Mouse (Mus musculus) forebrain, embryonic 12.5 days (tissue): ENCODE measurements around the gene Tssk1. TPM values are rescaled to one million over a fixed set of nuclear protein-coding genes. Genes with fewer than 3 reads are reported as not detected.

Source experiments
- ATAC-seq: fragments of 200-750 bp; cut with Nextera tagmentation; 2 replicates; pipeline ENCODE4 v1.8.0; 2017; ENCODE audit warnings: moderate TSS enrichment; ENCODE audit not compliant: low FRiP score
- H3K27ac ChIP-seq: fragments of 300-500 bp; sonication (generic); 2 replicates; pipeline ENCODE4 v1.5.1; 2016; ENCODE audit warnings: mild to moderate bottlenecking
- H3K27me3 ChIP-seq: fragments of 300-500 bp; sonication (generic); 2 replicates; pipeline ENCODE4 v1.6.1; 2016; ENCODE audit warnings: mild to moderate bottlenecking
- H3K36me3 ChIP-seq: fragments of 300-500 bp; sonication (generic); replicated peaks from 2 replicates; pipeline ENCODE4 v1.6.1; 2016; ENCODE audit warnings: mild to moderate bottlenecking
- H3K4me1 ChIP-seq: fragments of 300-500 bp; sonication (generic); 2 replicates; pipeline ENCODE4 v1.6.1; 2016
- H3K4me2 ChIP-seq: fragments of 300-500 bp; sonication (generic); 2 replicates; pipeline ENCODE4 v1.6.1; 2016; ENCODE audit warnings: mild to moderate bottlenecking, moderate library complexity
- H3K4me3 ChIP-seq: fragments of 300-500 bp; sonication (generic); replicated peaks from 2 replicates; pipeline ENCODE4 v1.5.1; 2016; ENCODE audit warnings: mild to moderate bottlenecking
- H3K9ac ChIP-seq: fragments of 300-500 bp; sonication (generic); 2 replicates; pipeline ENCODE4 v1.6.1; 2016; ENCODE audit warnings: mild to moderate bottlenecking
- H3K9me3 ChIP-seq: fragments of 300-500 bp; sonication (generic); 2 replicates; pipeline ENCODE4 v1.6.1; 2016
- WGBS: fragments of 180-500 bp; shearing (Covaris S2); methylation state at CpG from one replicate; pipeline ENCODE4 v1.1.7; 2016; 5-methylcytosine and 5-hydroxymethylcytosine counted together
- polyA plus RNA-seq: library from polyadenylated mRNA; unstranded; fragments of >200 nt; fragmentation: Nextera tagmentation; extraction: Ambion mirVana; gene quantifications from 2 replicates; pipeline ENCODE4 v1.2.1, GENCODE M21; 2016

The Tssk1 gene
- polyA plus RNA-seq, 1 experiment from 2014 or later = not detected

GRCm38 (mm10) chr16:17875174-17875573 lies 18.8 kb upstream of the Tssk1 start:
- Histone ChIP-seq H3K27me3 (no peaks in the 10 kb centered on the region), H3K9me3 (no peaks in the 10 kb centered on the region), H3K27ac (no peak overlapping the region), H3K9ac (no peak overlapping the region), H3K4me1 (peaks cover 6% of the 10 kb centered on the region; the same call in 1 of the 2 replicates), H3K4me2 (no peak overlapping the region), H3K4me3 (no peak overlapping the region), H3K36me3 (peaks cover 37% of the 10 kb centered on the region)
- 94% methylated on average over 4 of the region's 4 CpGs for WGBS
- no peak for ATAC-seq

GRCm38 (mm10) chr16:17876096-17876495 lies 17.9 kb upstream of the Tssk1 start:
- Histone ChIP-seq H3K36me3 (peaks cover 30% of the 10 kb centered on the region), H3K4me1 (peaks cover 6% of the 10 kb centered on the region; the same call in 1 of the 2 replicates), H3K9me3 (no peaks in the 10 kb centered on the region), H3K4me3 (no peak overlapping the region), H3K9ac (no peak overlapping the region), H3K27ac (no peak overlapping the region), H3K27me3 (no peaks in the 10 kb centered on the region), H3K4me2 (no peak overlapping the region)
- no peak for ATAC-seq
- WGBS = 96% methylated on average over 1 of the region's 1 CpGs

GRCm38 (mm10) chr16:17879571-17879970 lies 14.5 kb upstream of the Tssk1 start:
- Histone ChIP-seq H3K4me3 (no peak overlapping the region), H3K27me3 (no peaks in the 10 kb centered on the region), H3K4me2 (no peak overlapping the region), H3K9me3 (no peaks in the 10 kb centered on the region), H3K36me3 (peaks cover 23% of the 10 kb centered on the region), H3K9ac (no peak overlapping the region), H3K27ac (no peak overlapping the region), H3K4me1 (no peaks in the 10 kb centered on the region)
- ATAC-seq = no peak
- WGBS = 94% methylated on average over 4 of the region's 4 CpGs

- H3K27ac ChIP-seq = no peak overlapping the region
- H3K9me3 ChIP-seq = no peaks in the 10 kb centered on the region
- H3K4me1 ChIP-seq = peaks cover 12% of the 10 kb centered on the region
- no peak overlapping the region for H3K4me3 ChIP-seq
- no peak for ATAC-seq
- no peak overlapping the region for H3K4me2 ChIP-seq
- H3K9ac ChIP-seq = no peak overlapping the region
- H3K36me3 ChIP-seq = peaks cover 30% of the 10 kb centered on the region
- H3K27me3 ChIP-seq = no peaks in the 10 kb centered on the region
These were observed 11.8 kb upstream of the Tssk1 start for GRCm38 (mm10) chr16:17882196-17882595.

GRCm38 (mm10) chr16:17884116-17884515 lies 9.9 kb upstream of the Tssk1 start:
- Histone ChIP-seq H3K4me2 (no peak overlapping the region), H3K4me1 (peaks cover 12% of the 10 kb centered on the region), H3K9me3 (no peaks in the 10 kb centered on the region), H3K27me3 (no peaks in the 10 kb centered on the region), H3K4me3 (no peak overlapping the region), H3K9ac (no peak overlapping the region), H3K27ac (no peak overlapping the region), H3K36me3 (peaks cover 30% of the 10 kb centered on the region)
- no peak for ATAC-seq
- WGBS = 97% methylated on average over 6 of the region's 6 CpGs

- Histone ChIP-seq H3K27ac (no peak overlapping the region), H3K36me3 (peaks cover 4% of the 10 kb centered on the region; the same call in 1 of the 2 replicates), H3K9ac (peak overlapping the region; percentile 98), H3K4me1 (peaks cover 34% of the 10 kb centered on the region), H3K4me3 (peak overlapping the region; percentile 93), H3K9me3 (no peaks in the 10 kb centered on the region), H3K4me2 (peak overlapping the region; percentile 82), H3K27me3 (no peaks in the 10 kb centered on the region)
- WGBS = 82% methylated on average over 6 of the region's 6 CpGs
- ATAC-seq = no peak
These were observed 4.2 kb upstream of the Tssk1 start for GRCm38 (mm10) chr16:17889689-17890341.

GRCm38 (mm10) chr16:17890342-17890727 lies 3.7 kb upstream of the Tssk1 start:
- Histone ChIP-seq H3K36me3 (0 out of 2 replicates have a peak, but pooled peaks cover 4% of the 10 kb centered on the region), H3K4me3 (peak overlapping the region; percentile 93), H3K4me2 (peak overlapping the region; percentile 82), H3K4me1 (peaks cover 34% of the 10 kb centered on the region), H3K9ac (peak overlapping the region; percentile 98), H3K27me3 (no peaks in the 10 kb centered on the region), H3K9me3 (no peaks in the 10 kb centered on the region), H3K27ac (no peak overlapping the region)
- 59% methylated on average over 2 of the region's 2 CpGs for WGBS
- no peak for ATAC-seq

- peak overlapping the region; percentile 82 for H3K4me2 ChIP-seq
- peak overlapping the region; percentile 98 for H3K9ac ChIP-seq
- no peaks in the 10 kb centered on the region for H3K9me3 ChIP-seq
- H3K27ac ChIP-seq = peak overlapping the region; percentile 95
- peaks cover 29% of the 10 kb centered on the region for H3K4me1 ChIP-seq
- under 1% methylated on average over 44 of the region's 44 CpGs for WGBS
- H3K27me3 ChIP-seq = no peaks in the 10 kb centered on the region; the same call in 1 of the 2 replicates
- peak overlapping the region; percentile 93 for H3K4me3 ChIP-seq
- ATAC-seq = peak; percentile 65; the same call in 1 of the 2 replicates
- 0 out of 2 replicates have a peak, but pooled peaks cover 2% of the 10 kb centered on the region for H3K36me3 ChIP-seq
These were observed 3.0 kb upstream of the Tssk1 start for GRCm38 (mm10) chr16:17890917-17891566.

GRCm38 (mm10) chr16:17891567-17891959 lies 2.5 kb upstream of the Tssk1 start, which contains the start of gene Gm20518:
TSS of gene Gm20518 (minus strand) at chr16:17891671.
- Histone ChIP-seq H3K9me3 (no peaks in the 10 kb centered on the region), H3K27me3 (no peaks in the 10 kb centered on the region; the same call in 1 of the 2 replicates), H3K4me3 (peak within 1 kb of the TSS; percentile 93), H3K36me3 (no peaks in the 10 kb centered on the region), H3K4me1 (peaks cover 26% of the 10 kb centered on the region), H3K27ac (peak within 1 kb of the TSS; percentile 95), H3K9ac (peak within 1 kb of the TSS; percentile 98), H3K4me2 (peak within 1 kb of the TSS; percentile 82)
- ATAC-seq = peak; percentile 98
- WGBS = 1% methylated on average over 29 of the region's 38 CpGs

GRCm38 (mm10) chr16:17892606-17893005 lies 1.4 kb upstream of the Tssk1 start:
- Histone ChIP-seq H3K4me1 (peaks cover 22% of the 10 kb centered on the region), H3K4me2 (no peak overlapping the region), H3K36me3 (no peaks in the 10 kb centered on the region), H3K27ac (no peak overlapping the region), H3K4me3 (no peak overlapping the region), H3K9ac (no peak overlapping the region), H3K9me3 (no peaks in the 10 kb centered on the region), H3K27me3 (no peaks in the 10 kb centered on the region; the same call in 1 of the 2 replicates)
- 89% methylated on average over 3 of the region's 3 CpGs for WGBS
- no peak for ATAC-seq

GRCm38 (mm10) chr16:17896091-17896490 lies 2.1 kb downstream of the Tssk1 start:
- H3K9me3 ChIP-seq = no peaks in the 10 kb centered on the region
- H3K36me3 ChIP-seq = peaks cover 34% of the 10 kb centered on the region
- no peak for ATAC-seq
- no peaks in the 10 kb centered on the region; the same call in 1 of the 2 replicates for H3K27me3 ChIP-seq
- no peak overlapping the region for H3K27ac ChIP-seq
- no peak overlapping the region for H3K4me3 ChIP-seq
- H3K4me1 ChIP-seq = peaks cover 8% of the 10 kb centered on the region
- H3K9ac ChIP-seq = no peak overlapping the region
- no peak overlapping the region for H3K4me2 ChIP-seq

GRCm38 (mm10) chr16:17898462-17898861 lies 4.4 kb downstream of the Tssk1 start, which contains the start of the genes Dgcr2 and Tssk2:
TSS of gene Dgcr2 (minus strand) at chr16:17898562.
TSS of gene Tssk2 (plus strand) at chr16:17898637.
- Histone ChIP-seq H3K36me3 (peaks cover 57% of the 10 kb centered on the region), H3K9me3 (no peaks in the 10 kb centered on the region), H3K4me3 (no peak within 1 kb of the TSS), H3K27me3 (no peaks in the 10 kb centered on the region; the same call in 1 of the 2 replicates), H3K4me1 (no peaks in the 10 kb centered on the region), H3K4me2 (no peak within 1 kb of the TSS), H3K9ac (no peak within 1 kb of the TSS), H3K27ac (no peak within 1 kb of the TSS)
- no peak for ATAC-seq
- 94% methylated on average over 14 of the region's 14 CpGs for WGBS
